Mouse (Mus musculus): Measurements from ENCODE around the gene Ppm1g. TPM values are rescaled to one million over a fixed set of nuclear protein-coding genes. Genes with fewer than 3 reads are reported as not detected.

Ppm1g gene
- polyA plus RNA-seq (2015; fragmentation: Nextera tagmentation; extraction: Ambion mirVana), result 131 and 140 TPM in 2 replicates

GRCm38 (mm10) chr5:31220448-31221303 lies at the start of gene Ppm1g:
Gene Ppm1g (minus strand): TSS chr5:31220687.
- DNase-seq (ENCODE audit: low spot score), result peak; percentile 96

GRCm38 (mm10) chr5:31267686-31268085 lies 47.2 kb upstream of the Ppm1g start:
- DNase-seq (ENCODE audit: low spot score), result no peak

- no peak for DNase-seq (ENCODE audit: low spot score)
Measured at GRCm38 (mm10) chr5:31266101-31266500, 45.6 kb upstream of the Ppm1g start.

- DNase-seq (ENCODE audit: low spot score), result no peak
Measured at GRCm38 (mm10) chr5:31257616-31258015, 37.1 kb upstream of the Ppm1g start.

- no peak for DNase-seq (ENCODE audit: low spot score)
Measured at GRCm38 (mm10) chr5:31255971-31256370, 35.5 kb upstream of the Ppm1g start.

GRCm38 (mm10) chr5:31255381-31255780 lies 34.9 kb upstream of the Ppm1g start:
- no peak for DNase-seq (ENCODE audit: low spot score)

- DNase-seq (ENCODE audit: low spot score), result no peak
Measured at GRCm38 (mm10) chr5:31254901-31255300, 34.4 kb upstream of the Ppm1g start.

- DNase-seq (ENCODE audit: low spot score), result no peak
Measured at GRCm38 (mm10) chr5:31254452-31254851, 34.0 kb upstream of the Ppm1g start.

GRCm38 (mm10) chr5:31253806-31254205 lies 33.3 kb upstream of the Ppm1g start:
- no peak for DNase-seq (ENCODE audit: low spot score)

GRCm38 (mm10) chr5:31252795-31253545 lies 32.5 kb upstream of the Ppm1g start:
- DNase-seq (ENCODE audit: low spot score), result no peak

GRCm38 (mm10) chr5:31252151-31252550 lies 31.7 kb upstream of the Ppm1g start:
- no peak for DNase-seq (ENCODE audit: low spot score)

GRCm38 (mm10) chr5:31251541-31252101 lies 31.1 kb upstream of the Ppm1g start, which contains the start of gene Krtcap3:
Gene Krtcap3 (plus strand): TSS chr5:31251691.
- DNase-seq (ENCODE audit: low spot score), result peak; percentile 39

GRCm38 (mm10) chr5:31250716-31251115 lies 30.2 kb upstream of the Ppm1g start:
- no peak for DNase-seq (ENCODE audit: low spot score)

GRCm38 (mm10) chr5:31242191-31242590 lies 21.7 kb upstream of the Ppm1g start:
- DNase-seq (ENCODE audit: low spot score), result no peak

- DNase-seq (ENCODE audit: low spot score), result no peak
Measured at GRCm38 (mm10) chr5:31241522-31242034, 21.1 kb upstream of the Ppm1g start.

GRCm38 (mm10) chr5:31240637-31241521 lies 20.4 kb upstream of the Ppm1g start, which contains the start of the genes Nrbp1 and Gm9970:
Gene Nrbp1 (plus strand): TSS chr5:31240864.
Gene Gm9970 (minus strand): TSS chr5:31241232.
- peak; percentile 97 for DNase-seq (ENCODE audit: low spot score)

- no peak for DNase-seq (ENCODE audit: low spot score)
Measured at GRCm38 (mm10) chr5:31226641-31227040, 6.2 kb upstream of the Ppm1g start.

- no peak for DNase-seq (ENCODE audit: low spot score)
Measured at GRCm38 (mm10) chr5:31222696-31223095, 2.2 kb upstream of the Ppm1g start.

GRCm38 (mm10) chr5:31221304-31221945 lies 938 bp upstream of the Ppm1g start:
- DNase-seq (ENCODE audit: low spot score), result peak; percentile 56

GRCm38 (mm10) chr5:31219911-31220447 lies 508 bp downstream of the Ppm1g start:
- no peak for DNase-seq (ENCODE audit: low spot score)

All from thymus, postnatal 0 days (tissue).